Mouse (Mus musculus) limb, embryonic 10.5 days (tissue): ENCODE measurements around the gene Npb. TPM values are rescaled to one million over a fixed set of nuclear protein-coding genes. Genes with fewer than 3 reads are reported as not detected.
A peak's percentile ranks its signal among the peaks of the same experiment; 100 is the strongest.

ENCODE experiments used
- DNase-seq: peaks from one replicate; pipeline ENCODE4 v3.0.0-alpha.2; 2017; ENCODE audit warnings: low spot score
- H3K27ac ChIP-seq: fragments of 300-500 bp; sonication (generic); 2 replicates; pipeline ENCODE4 v1.5.1; 2016; ENCODE audit warnings: mild to moderate bottlenecking
- H3K27me3 ChIP-seq: fragments of 300-500 bp; sonication (generic); 2 replicates; pipeline ENCODE4 v1.6.1; 2016; ENCODE audit warnings: low read depth, mild to moderate bottlenecking; ENCODE audit not compliant: poor library complexity, severe bottlenecking
- H3K36me3 ChIP-seq: fragments of 300-500 bp; sonication (generic); 2 replicates; pipeline ENCODE4 v1.6.1; 2016; ENCODE audit warnings: mild to moderate bottlenecking, moderate library complexity
- H3K4me1 ChIP-seq: fragments of 300-500 bp; sonication (generic); 2 replicates; pipeline ENCODE4 v1.6.1; 2016
- H3K4me3 ChIP-seq: fragments of 300-500 bp; sonication (generic); 2 replicates; pipeline ENCODE4 v1.5.1; 2016; ENCODE audit warnings: mild to moderate bottlenecking, moderate library complexity
- H3K9me3 ChIP-seq: fragments of 300-500 bp; sonication (generic); replicated peaks from 2 replicates; pipeline ENCODE4 v1.6.1; 2016; ENCODE audit warnings: mild to moderate bottlenecking
- WGBS: fragments of 180-500 bp; shearing (Covaris S2); methylation state at CpG from one replicate; pipeline ENCODE4 v1.1.7; 2016; 5-methylcytosine and 5-hydroxymethylcytosine counted together
- polyA plus RNA-seq: library from polyadenylated mRNA; unstranded; fragments of >200 nt; fragmentation: Nextera tagmentation; extraction: Ambion mirVana; gene quantifications from 2 replicates; pipeline ENCODE4 v1.2.1, GENCODE M21; 2016

The Npb gene
- polyA plus RNA-seq, 1 experiment from 2014 or later: not detected

GRCm38 (mm10) chr11:120612763-120613162 lies 4.5 kb downstream of the Npb start:
- Histone ChIP-seq H3K27me3 (peaks cover 22% of the 10 kb centered on the region), H3K27ac (no peak overlapping the region), H3K4me1 (peaks cover 32% of the 10 kb centered on the region), H3K4me3 (peak overlapping the region; percentile 23), H3K36me3 (peaks cover 74% of the 10 kb centered on the region), H3K9me3 (no peaks in the 10 kb centered on the region)
- DNase-seq: peak; percentile 81
- WGBS: 39% methylated on average over 6 of the region's 6 CpGs

- Histone ChIP-seq H3K27ac (no peak overlapping the region), H3K4me1 (peaks cover 29% of the 10 kb centered on the region), H3K4me3 (no peak overlapping the region), H3K36me3 (peaks cover 82% of the 10 kb centered on the region), H3K9me3 (no peaks in the 10 kb centered on the region), H3K27me3 (peaks cover 15% of the 10 kb centered on the region)
- no peak for DNase-seq
- 88% methylated on average over 10 of the region's 10 CpGs for WGBS
Observed at GRCm38 (mm10) chr11:120613481-120613972, 5.2 kb downstream of the Npb start.

GRCm38 (mm10) chr11:120613976-120614375 lies 5.7 kb downstream of the Npb start:
- no peaks in the 10 kb centered on the region for H3K9me3 ChIP-seq
- H3K4me1 ChIP-seq: peaks cover 25% of the 10 kb centered on the region
- no peak for DNase-seq
- WGBS: 90% methylated on average over 8 of the region's 8 CpGs
- H3K27me3 ChIP-seq: peaks cover 10% of the 10 kb centered on the region
- H3K27ac ChIP-seq: no peak overlapping the region
- H3K36me3 ChIP-seq: peaks cover 82% of the 10 kb centered on the region
- H3K4me3 ChIP-seq: no peak overlapping the region

GRCm38 (mm10) chr11:120615167-120615566 lies 6.9 kb downstream of the Npb start:
- Histone ChIP-seq H3K4me1 (peaks cover 20% of the 10 kb centered on the region), H3K27me3 (no peaks in the 10 kb centered on the region), H3K27ac (no peak overlapping the region), H3K4me3 (no peak overlapping the region), H3K36me3 (peaks cover 81% of the 10 kb centered on the region), H3K9me3 (no peaks in the 10 kb centered on the region)
- no peak for DNase-seq
- 95% methylated on average over 6 of the region's 6 CpGs for WGBS

GRCm38 (mm10) chr11:120615606-120616203 lies 7.4 kb downstream of the Npb start:
- Histone ChIP-seq H3K27ac (no peak overlapping the region), H3K36me3 (peaks cover 81% of the 10 kb centered on the region), H3K4me3 (peak overlapping the region; percentile 16; the same call in 1 of the 2 replicates), H3K9me3 (no peaks in the 10 kb centered on the region), H3K27me3 (no peaks in the 10 kb centered on the region), H3K4me1 (peaks cover 20% of the 10 kb centered on the region)
- WGBS: 95% methylated on average over 11 of the region's 11 CpGs
- no peak for DNase-seq

- Histone ChIP-seq H3K4me1 (peaks cover 20% of the 10 kb centered on the region), H3K36me3 (peaks cover 81% of the 10 kb centered on the region), H3K9me3 (no peaks in the 10 kb centered on the region), H3K4me3 (peak overlapping the region; percentile 85), H3K27ac (peak overlapping the region; percentile 90), H3K27me3 (no peaks in the 10 kb centered on the region)
- no peak for DNase-seq
- WGBS: 51% methylated on average over 4 of the region's 4 CpGs
Observed at GRCm38 (mm10) chr11:120616617-120617294, 8.5 kb downstream of the Npb start.

- H3K4me3 ChIP-seq: peak within 1 kb of the TSS; percentile 85
- peak within 1 kb of the TSS; percentile 90 for H3K27ac ChIP-seq
- peak; percentile 93 for DNase-seq
- 1% methylated on average over 56 of the region's 56 CpGs for WGBS
- peaks cover 80% of the 10 kb centered on the region for H3K36me3 ChIP-seq
- H3K9me3 ChIP-seq: no peaks in the 10 kb centered on the region
- no peaks in the 10 kb centered on the region for H3K27me3 ChIP-seq
- H3K4me1 ChIP-seq: peaks cover 20% of the 10 kb centered on the region
Observed at GRCm38 (mm10) chr11:120617519-120618112, 9.3 kb downstream of the Npb start, which contains the start of gene Pcyt2. Pcyt2 (minus strand) TSS chr11:120617936.

GRCm38 (mm10) chr11:120618619-120619535 lies 10.6 kb downstream of the Npb start:
- H3K9me3 ChIP-seq: no peaks in the 10 kb centered on the region
- peaks cover 76% of the 10 kb centered on the region for H3K36me3 ChIP-seq
- H3K27ac ChIP-seq: no peak overlapping the region
- peaks cover 22% of the 10 kb centered on the region for H3K4me1 ChIP-seq
- H3K4me3 ChIP-seq: 0 out of 2 replicates have a peak overlapping the region, but pooled peaks have one; percentile 85
- no peaks in the 10 kb centered on the region for H3K27me3 ChIP-seq
- WGBS: 94% methylated on average over 25 of the region's 25 CpGs
- DNase-seq: no peak

- no peak overlapping the region for H3K4me3 ChIP-seq
- H3K27ac ChIP-seq: no peak overlapping the region
- H3K9me3 ChIP-seq: no peaks in the 10 kb centered on the region
- peaks cover 65% of the 10 kb centered on the region for H3K36me3 ChIP-seq
- WGBS: 95% methylated on average over 14 of the region's 14 CpGs
- DNase-seq: no peak
- peaks cover 33% of the 10 kb centered on the region for H3K4me1 ChIP-seq
- no peaks in the 10 kb centered on the region for H3K27me3 ChIP-seq
Observed at GRCm38 (mm10) chr11:120620195-120620594, 11.9 kb downstream of the Npb start.

- H3K36me3 ChIP-seq: peaks cover 73% of the 10 kb centered on the region
- 93% methylated on average over 6 of the region's 6 CpGs for WGBS
- H3K4me1 ChIP-seq: peaks cover 26% of the 10 kb centered on the region
- no peak overlapping the region for H3K4me3 ChIP-seq
- no peaks in the 10 kb centered on the region for H3K27me3 ChIP-seq
- H3K27ac ChIP-seq: no peak overlapping the region
- no peaks in the 10 kb centered on the region for H3K9me3 ChIP-seq
- DNase-seq: no peak
Observed at GRCm38 (mm10) chr11:120622805-120623204, 14.5 kb downstream of the Npb start.

- 13% methylated on average over 30 of the region's 30 CpGs for WGBS
- H3K4me1 ChIP-seq: peaks cover 22% of the 10 kb centered on the region
- H3K36me3 ChIP-seq: peaks cover 70% of the 10 kb centered on the region
- DNase-seq: peak; percentile 74
- H3K9me3 ChIP-seq: no peaks in the 10 kb centered on the region
- H3K27ac ChIP-seq: peak overlapping the region; percentile 79
- peak overlapping the region; percentile 87 for H3K4me3 ChIP-seq
- H3K27me3 ChIP-seq: no peaks in the 10 kb centered on the region
Observed at GRCm38 (mm10) chr11:120623961-120624679, 15.8 kb downstream of the Npb start.

GRCm38 (mm10) chr11:120624680-120625111 lies 16.4 kb downstream of the Npb start:
- H3K4me3 ChIP-seq: peak overlapping the region; percentile 87
- H3K36me3 ChIP-seq: peaks cover 71% of the 10 kb centered on the region
- peak; percentile 90 for DNase-seq
- no peaks in the 10 kb centered on the region for H3K27me3 ChIP-seq
- H3K27ac ChIP-seq: peak overlapping the region; percentile 79
- 0% methylated on average over 53 of the region's 53 CpGs for WGBS
- H3K9me3 ChIP-seq: no peaks in the 10 kb centered on the region
- peaks cover 28% of the 10 kb centered on the region for H3K4me1 ChIP-seq
